In genomic region chr19:5062446-5062845, GRCm38 (mm10) we compare ENCODE assay signal across 16 mouse cellular contexts. TPM values are rescaled to one million over a fixed set of nuclear protein-coding genes. Genes with fewer than 3 reads are reported as not detected.
A peak's percentile ranks its signal among the peaks of the same experiment; 100 is the strongest.
DNase-seq lines count a peak whose midpoint lies in the region; ATAC-seq and TF ChIP-seq lines count a peak whose summit lies in the region.
"Had no signal": no experiment of that assay in that cellular context is flagged by ENCODE, and none has a peak within 500 bp of the region (broad histone marks: within the 10 kb centered on the region; RNA-seq: fewer than 3 reads in every experiment).

No protein-coding gene starts in this region.

- peaks cover 67% of the 10 kb centered on the region for H3K4me1 ChIP-seq in hindbrain, embryonic 10.5 days (replicated peaks)
- peaks cover 2% of the 10 kb centered on the region for H3K4me1 ChIP-seq in hindbrain, embryonic 16.5 days (ENCODE audit: control insufficient read depth, insufficient read depth, low read depth, low read length)
- no peaks in the 10 kb centered on the region for H3K4me1 ChIP-seq in midbrain, postnatal 0 days (ENCODE audit: insufficient read depth, low read length)

- H3K27ac ChIP-seq in hindbrain, embryonic 10.5 days, result 0 out of 2 replicates have a peak overlapping the region, but pooled peaks have one; percentile 13
- H3K27ac ChIP-seq in hindbrain, embryonic 16.5 days (ENCODE audit: low read depth, low read length), result no peak overlapping the region
- H3K27ac ChIP-seq in midbrain, postnatal 0 days (ENCODE audit: low read depth, low read length), result no peak overlapping the region
- H3K27ac ChIP-seq: forebrain, embryonic 12.5 days; kidney, embryonic 15.5 days; midbrain, embryonic 13.5 days; neural tube, embryonic 12.5 days had no signal

- H3K9me3 ChIP-seq in hindbrain, embryonic 10.5 days, result no peaks in the 10 kb centered on the region
- H3K9me3 ChIP-seq in hindbrain, embryonic 16.5 days (ENCODE audit: control insufficient read depth, low read length), result no peaks in the 10 kb centered on the region
- H3K9me3 ChIP-seq in midbrain, postnatal 0 days (ENCODE audit: low read length), result no peaks in the 10 kb centered on the region
- H3K9me3 ChIP-seq: forebrain, embryonic 12.5 days; kidney, embryonic 15.5 days; midbrain, embryonic 13.5 days; neural tube, embryonic 12.5 days had no signal

- TF ChIP-seq CTCF in midbrain, postnatal 0 days (IDR thresholded peaks at IDR 0.05), result no peak

- ATAC-seq in hindbrain, embryonic 16.5 days, result no peak
- ATAC-seq in midbrain, postnatal 0 days (ENCODE audit: low FRiP score), result no peak
- ATAC-seq: liver, postnatal 0 days; midbrain, embryonic 13.5 days; Patski had no signal

- H3K9ac ChIP-seq in hindbrain, embryonic 16.5 days (ENCODE audit: low read depth, low read length), result no peak overlapping the region
- no peak overlapping the region for H3K9ac ChIP-seq in midbrain, postnatal 0 days (replicated peaks; ENCODE audit: low read length, poor library complexity, severe bottlenecking)
- H3K9ac ChIP-seq: forebrain, embryonic 12.5 days; kidney, embryonic 15.5 days; liver, postnatal 0 days; midbrain, embryonic 13.5 days; neural tube, embryonic 12.5 days had no signal

- H3K4me3 ChIP-seq in hindbrain, embryonic 10.5 days, result no peak overlapping the region
- H3K4me3 ChIP-seq in hindbrain, embryonic 16.5 days (ENCODE audit: low read length), result no peak overlapping the region
- no peak overlapping the region for H3K4me3 ChIP-seq in midbrain, postnatal 0 days (ENCODE audit: low read depth, low read length)
- H3K4me3 ChIP-seq: forebrain, embryonic 12.5 days; kidney, embryonic 15.5 days; midbrain, embryonic 13.5 days; neural tube, embryonic 12.5 days had no signal

- WGBS in hindbrain, embryonic 10.5 days, result 70% methylated on average over 6 of the region's 6 CpGs
- 83% methylated on average over 6 of the region's 6 CpGs for WGBS in hindbrain, embryonic 16.5 days
- 90% methylated on average over 6 of the region's 6 CpGs for WGBS in midbrain, postnatal 0 days

- DNase-seq in hindbrain, embryonic 10.5 days (ENCODE audit: low spot score), result no peak
- DNase-seq in 3T3-L1 (ENCODE audit: low read depth, low spot score) (peak; percentile 90), NIH3T3 (ENCODE audit: low read depth) (peak; percentile 89)
- peak; percentile 56 to 58 for DNase-seq in heart, postnatal 14 days
- DNase-seq in left cerebral cortex, adult 18-20 months (ENCODE audit: low spot score in 2 of 2), result no peak
- DNase-seq in adrenal gland, adult 2 months, result no peak
- DNase-seq in midbrain, postnatal 0 days (ENCODE audit: low spot score), result no peak
- DNase-seq: cerebellum, postnatal 25 days; liver, postnatal 0 days; thymus, adult 2 months had no signal

- intact Hi-C loops in heart, postnatal 14 days (cut with DNase I), result no loop called here

- H3K4me2 ChIP-seq in hindbrain, embryonic 16.5 days (ENCODE audit: low read length), result no peak overlapping the region
- no peak overlapping the region for H3K4me2 ChIP-seq in midbrain, postnatal 0 days (ENCODE audit: low read depth, low read length, poor library complexity, severe bottlenecking)
- H3K4me2 ChIP-seq: forebrain, embryonic 12.5 days; kidney, embryonic 15.5 days; midbrain, embryonic 13.5 days; neural tube, embryonic 12.5 days had no signal

- no peaks in the 10 kb centered on the region for H3K36me3 ChIP-seq in hindbrain, embryonic 10.5 days
- no peaks in the 10 kb centered on the region for H3K36me3 ChIP-seq in hindbrain, embryonic 16.5 days (ENCODE audit: control insufficient read depth, insufficient read depth, low read length)
- no peaks in the 10 kb centered on the region for H3K36me3 ChIP-seq in midbrain, postnatal 0 days (ENCODE audit: insufficient read depth, low read length)
- H3K36me3 ChIP-seq: forebrain, embryonic 12.5 days; kidney, embryonic 15.5 days; midbrain, embryonic 13.5 days; neural tube, embryonic 12.5 days had no signal

- peaks cover 41% of the 10 kb centered on the region for H3K27me3 ChIP-seq in hindbrain, embryonic 10.5 days (ENCODE audit: insufficient read depth, poor library complexity, severe bottlenecking)
- peaks cover 7% of the 10 kb centered on the region for H3K27me3 ChIP-seq in hindbrain, embryonic 16.5 days (replicated peaks; ENCODE audit: control insufficient read depth, insufficient read depth, low read length)
- peaks cover 4% of the 10 kb centered on the region; the same call in 1 of the 2 replicates for H3K27me3 ChIP-seq in midbrain, postnatal 0 days (ENCODE audit: insufficient read depth, low read length)
- H3K27me3 ChIP-seq: Patski had no signal

RNA-seq across cellular contexts. Expression of gene Cd248, which starts 5.4 kb away (rescaled TPM):
- polyA plus RNA-seq in hindbrain, embryonic 10.5 days (2016; fragmentation: Nextera tagmentation; extraction: Ambion mirVana), result 26.9 and 39.1 TPM in 2 replicates
- 14.5 and 25.2 TPM in 2 replicates for polyA plus RNA-seq in hindbrain, embryonic 16.5 days (2015; fragmentation: Nextera tagmentation; extraction: Ambion mirVana)
- total RNA-seq in heart, postnatal 14 days (2021), result 10 to 100 TPM; 21.3 to 23.9 TPM
- 1 to 10 TPM; 3.5 to 4.5 TPM for total RNA-seq in left cerebral cortex, adult 18-20 months (2021)
- 10 to 100 TPM; 10.4 to 19.8 TPM for total RNA-seq in adrenal gland, adult 2 months (2021)
- polyA plus RNA-seq in adrenal gland, adult 2 months (2012; rRNA removed), result 23.4 and 24.1 TPM in 2 replicates
- 22.0 and 23.3 TPM in 2 replicates for total RNA-seq in midbrain, postnatal 0 days (2014; rRNA removed)
- polyA plus RNA-seq in midbrain, postnatal 0 days (2015; fragmentation: Nextera tagmentation; extraction: Ambion mirVana), result 15.7 and 18.3 TPM in 2 replicates

RNA-seq across cellular contexts. Expression of gene Rin1, which starts 12.2 kb away (rescaled TPM):
- polyA plus RNA-seq in hindbrain, embryonic 10.5 days (2016; fragmentation: Nextera tagmentation; extraction: Ambion mirVana), result 2.3 and 3.0 TPM in 2 replicates
- polyA plus RNA-seq in hindbrain, embryonic 16.5 days (2015; fragmentation: Nextera tagmentation; extraction: Ambion mirVana), result 0.64 and 0.72 TPM in 2 replicates
- total RNA-seq in heart, postnatal 14 days (2021), result 1 to 10 TPM; 1.8 TPM
- 10 to 100 TPM; 75.4 to 75.5 TPM for total RNA-seq in left cerebral cortex, adult 18-20 months (2021)
- 1 to 10 TPM; 3.1 to 9.6 TPM for total RNA-seq in adrenal gland, adult 2 months (2021)
- 8.8 and 11.6 TPM in 2 replicates for polyA plus RNA-seq in adrenal gland, adult 2 months (2012; rRNA removed)
- 4.0 and 4.3 TPM in 2 replicates for total RNA-seq in midbrain, postnatal 0 days (2014; rRNA removed)
- 0.76 and 0.96 TPM in 2 replicates for polyA plus RNA-seq in midbrain, postnatal 0 days (2015; fragmentation: Nextera tagmentation; extraction: Ambion mirVana)

RNA-seq across cellular contexts. Expression of gene Brms1, which starts 21.3 kb away (rescaled TPM):
- 86.8 and 91.8 TPM in 2 replicates for polyA plus RNA-seq in hindbrain, embryonic 10.5 days (2016; fragmentation: Nextera tagmentation; extraction: Ambion mirVana)
- 25.6 and 26.6 TPM in 2 replicates for polyA plus RNA-seq in hindbrain, embryonic 16.5 days (2015; fragmentation: Nextera tagmentation; extraction: Ambion mirVana)
- total RNA-seq in heart, postnatal 14 days (2021), result 10 to 100 TPM; 12.9 to 14.8 TPM
- total RNA-seq in left cerebral cortex, adult 18-20 months (2021), result 10 to 100 TPM; 22.6 to 32.0 TPM
- 10 to 100 TPM; 28.5 to 28.8 TPM for total RNA-seq in adrenal gland, adult 2 months (2021)
- polyA plus RNA-seq in adrenal gland, adult 2 months (2012; rRNA removed), result 30.3 and 36.2 TPM in 2 replicates
- total RNA-seq in midbrain, postnatal 0 days (2014; rRNA removed), result 2.1 TPM in 1 of 2 replicates, not detected in the other
- 14.3 and 15.3 TPM in 2 replicates for polyA plus RNA-seq in midbrain, postnatal 0 days (2015; fragmentation: Nextera tagmentation; extraction: Ambion mirVana)

RNA-seq across cellular contexts. Expression of gene Tmem151a, which starts 22.9 kb away (rescaled TPM):
- 1.5 and 1.8 TPM in 2 replicates for polyA plus RNA-seq in hindbrain, embryonic 10.5 days (2016; fragmentation: Nextera tagmentation; extraction: Ambion mirVana)
- 38.5 and 49.0 TPM in 2 replicates for polyA plus RNA-seq in hindbrain, embryonic 16.5 days (2015; fragmentation: Nextera tagmentation; extraction: Ambion mirVana)
- total RNA-seq in heart, postnatal 14 days (2021), result 1 to 10 TPM; 2.7 to 2.8 TPM
- total RNA-seq in left cerebral cortex, adult 18-20 months (2021), result 100 to 1,000 TPM; 146 to 149 TPM
- total RNA-seq in adrenal gland, adult 2 months (2021), result 1 to 10 TPM; 1.2 to 2.9 TPM
- polyA plus RNA-seq in adrenal gland, adult 2 months (2012; rRNA removed), result 4.8 and 5.0 TPM in 2 replicates
- 54.0 and 64.0 TPM in 2 replicates for total RNA-seq in midbrain, postnatal 0 days (2014; rRNA removed)
- 64.2 and 72.0 TPM in 2 replicates for polyA plus RNA-seq in midbrain, postnatal 0 days (2015; fragmentation: Nextera tagmentation; extraction: Ambion mirVana)

RNA-seq across cellular contexts. Expression of gene AC124502.3, which starts 23.8 kb away (rescaled TPM):
- 2.4 and 3.2 TPM in 2 replicates for polyA plus RNA-seq in hindbrain, embryonic 10.5 days (2016; fragmentation: Nextera tagmentation; extraction: Ambion mirVana)
- 2.4 and 3.1 TPM in 2 replicates for polyA plus RNA-seq in hindbrain, embryonic 16.5 days (2015; fragmentation: Nextera tagmentation; extraction: Ambion mirVana)
- 1 to 10 TPM in 1 of 2 experiments, under 1 TPM in 1; 0.98 to 1.8 TPM for total RNA-seq in heart, postnatal 14 days (2021)
- 1 to 10 TPM; 6.5 to 7.6 TPM for total RNA-seq in left cerebral cortex, adult 18-20 months (2021)
- 1 to 10 TPM; 1.6 to 2.6 TPM for total RNA-seq in adrenal gland, adult 2 months (2021)
- 0.55 and 0.89 TPM in 2 replicates for polyA plus RNA-seq in adrenal gland, adult 2 months (2012; rRNA removed)
- total RNA-seq in midbrain, postnatal 0 days (2014; rRNA removed), result 3.8 and 12.5 TPM in 2 replicates
- 2.2 and 3.7 TPM in 2 replicates for polyA plus RNA-seq in midbrain, postnatal 0 days (2015; fragmentation: Nextera tagmentation; extraction: Ambion mirVana)

Comparison
In these comparisons a context has a peak if more than half of its experiments do, and no peak if none do; other contexts are left out.
1. DNase-seq: peak in 3T3-L1 (single experiment), NIH3T3 (single experiment) and heart, postnatal 14 days (2 of 2); none in hindbrain, embryonic 10.5 days (single experiment), left cerebral cortex, adult 18-20 months (0 of 2), adrenal gland, adult 2 months (single experiment) and midbrain, postnatal 0 days (single experiment).
2. RNA of gene Rin1, which starts 12.2 kb away (total RNA-seq): 75.4 to 75.5 TPM in left cerebral cortex, adult 18-20 months; 3.1 to 9.6 TPM in adrenal gland, adult 2 months, 4.0 to 4.3 TPM in midbrain, postnatal 0 days and 1.8 TPM in heart, postnatal 14 days; every median in the first group is over 4 times any median in the second.